Mouse (Mus musculus) brain, embryonic 14.5 days (tissue): ENCODE data around the gene Nudt15.

Experiments
- CTCF ChIP-seq: fragments of 200-500 bp; IDR thresholded peaks from 2 replicates; pipeline ENCODE4 v1.5.1; 2012; ENCODE audit warnings: inconsistent platforms, mild to moderate bottlenecking, moderate library complexity, borderline replicate concordance; ENCODE audit not compliant: insufficient read depth, insufficient read length; ENCODE audit errors: extremely low read depth
- POLR2A ChIP-seq: fragments of 200-500 bp; IDR thresholded peaks from 2 replicates; pipeline ENCODE4 v1.6.1; 2012; ENCODE audit warnings: mild to moderate bottlenecking, inconsistent platforms, borderline replicate concordance; ENCODE audit not compliant: poor library complexity, insufficient read depth, insufficient read length, severe bottlenecking; ENCODE audit errors: extremely low read depth

DNA sequence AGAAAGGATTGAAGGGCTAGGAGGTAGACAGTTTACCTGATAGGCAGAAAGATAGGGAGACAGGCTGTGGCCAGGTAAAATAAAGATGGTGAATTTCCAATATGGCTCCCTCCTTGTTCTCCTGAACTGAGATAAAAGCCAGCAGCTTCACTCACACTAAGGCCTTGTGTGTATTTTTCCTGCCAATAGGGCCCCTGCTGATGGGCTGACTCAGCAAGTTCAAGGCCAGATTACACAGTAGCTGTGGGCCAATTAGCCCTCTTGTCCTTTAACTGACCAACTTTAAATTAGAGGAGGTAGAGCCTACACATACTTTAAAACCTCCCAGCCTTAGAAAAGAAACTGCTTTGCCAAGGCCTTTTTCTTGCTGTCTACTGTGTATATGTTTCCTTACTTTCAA is 28.3 kb upstream of the Nudt15 start:
- TF ChIP-seq CTCF (no peak), POLR2A (no peak)
